In the genomic region with DNA sequence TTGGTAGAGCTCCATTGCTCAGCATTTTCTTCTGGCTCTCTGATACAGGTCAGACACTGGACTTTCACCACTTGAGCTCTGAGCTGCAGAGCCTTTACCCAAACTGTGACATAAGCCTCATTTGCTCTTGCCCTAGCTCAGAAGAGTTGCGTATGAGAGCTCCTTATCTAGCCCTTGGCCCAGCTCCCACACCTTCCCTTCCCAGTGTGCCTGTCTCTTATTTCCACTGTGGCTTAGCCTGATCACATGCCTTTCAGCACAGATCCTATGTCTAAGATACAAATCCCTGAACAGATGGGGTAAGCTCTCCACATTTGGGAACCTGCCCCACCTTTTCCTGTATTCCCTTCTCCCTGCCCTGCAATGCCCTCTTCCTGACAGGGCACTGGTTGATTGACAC, we compare ENCODE assay signal across 22 mouse cellular contexts. TPM values are rescaled to one million over a fixed set of nuclear protein-coding genes. Genes with fewer than 3 reads are reported as not detected.
"Had no signal": no experiment of that assay in that cellular context is flagged by ENCODE, and none has a peak within 500 bp of the region (broad histone marks: within the 10 kb centered on the region; RNA-seq: fewer than 3 reads in every experiment).

No protein-coding gene starts in this region.

- ATAC-seq: midbrain, embryonic 16.5 days had no signal

- DNase-seq: lung, adult 18-20 months; lung, embryonic 14.5 days; lung, postnatal 10 days; lung, postnatal 4 days; midbrain, embryonic 14.5 days; right cerebral cortex, postnatal 14 days; thymus, adult 2 months; thymus, postnatal 25 days; thymus, postnatal 4 days had no signal

- H3K9me3 ChIP-seq: midbrain, embryonic 12.5 days; neural tube, embryonic 12.5 days; stomach, embryonic 15.5 days had no signal

- H3K36me3 ChIP-seq: midbrain, embryonic 12.5 days; neural tube, embryonic 12.5 days; stomach, embryonic 15.5 days had no signal

- H3K4me1 ChIP-seq: midbrain, embryonic 12.5 days; neural tube, embryonic 12.5 days; stomach, embryonic 15.5 days had no signal

- H3K27ac ChIP-seq: midbrain, embryonic 12.5 days; neural tube, embryonic 12.5 days; stomach, embryonic 15.5 days; stomach, postnatal 0 days had no signal

- H3K9ac ChIP-seq: lung, embryonic 14.5 days; midbrain, embryonic 12.5 days; neural tube, embryonic 12.5 days; stomach, embryonic 15.5 days had no signal

- H3K4me3 ChIP-seq: midbrain, embryonic 12.5 days; neural tube, embryonic 12.5 days; stomach, embryonic 15.5 days had no signal

- H3K4me2 ChIP-seq: lung, embryonic 14.5 days; midbrain, embryonic 12.5 days; neural tube, embryonic 12.5 days; stomach, embryonic 15.5 days had no signal

RNA-seq across cellular contexts. Expression of a gene that starts 16.0 kb away (rescaled TPM):
- total RNA-seq: megakaryocyte, adult 5-6 weeks; megakaryocyte-erythroid progenitor cell, adult 5-6 weeks; neutrophil, adult 5-6 weeks had no signal
- polyA plus RNA-seq: liver, embryonic 16.5 days; lung, embryonic 14.5 days; lung, embryonic 16.5 days; midbrain, embryonic 14.5 days; midbrain, embryonic 16.5 days; neural tube, embryonic 14.5 days; spleen, adult 2 months; stomach, embryonic 15.5 days; stomach, postnatal 0 days; testis, adult 2 months; thymus, adult 2 months had no signal

RNA-seq across cellular contexts. Expression of a gene that starts 31.6 kb away (rescaled TPM):
- total RNA-seq: megakaryocyte, adult 5-6 weeks; megakaryocyte-erythroid progenitor cell, adult 5-6 weeks; neutrophil, adult 5-6 weeks had no signal
- polyA plus RNA-seq: liver, embryonic 16.5 days; lung, embryonic 14.5 days; lung, embryonic 16.5 days; midbrain, embryonic 12.5 days; midbrain, embryonic 14.5 days; midbrain, embryonic 16.5 days; neural tube, embryonic 14.5 days; spleen, adult 2 months; stomach, embryonic 15.5 days; stomach, postnatal 0 days; testis, adult 2 months; thymus, adult 2 months had no signal

RNA-seq across cellular contexts. Expression of a gene that starts 49.3 kb away (rescaled TPM):
- total RNA-seq: megakaryocyte, adult 5-6 weeks; megakaryocyte-erythroid progenitor cell, adult 5-6 weeks; neutrophil, adult 5-6 weeks had no signal
- polyA plus RNA-seq: liver, embryonic 16.5 days; lung, embryonic 14.5 days; lung, embryonic 16.5 days; midbrain, embryonic 12.5 days; midbrain, embryonic 14.5 days; midbrain, embryonic 16.5 days; neural tube, embryonic 14.5 days; spleen, adult 2 months; stomach, postnatal 0 days; testis, adult 2 months had no signal
